Mouse (Mus musculus) layer of hippocampus, adult 2 months (tissue): ENCODE data around the gene Asprv1. TPM values are rescaled to one million over a fixed set of nuclear protein-coding genes. Genes with fewer than 3 reads are reported as not detected.

Experiments used
- DNase-seq, 2 experiments: peaks; one replicate each; pipeline ENCODE4 v3.0.0; 2022; ENCODE audit warnings: low spot score in 2 of 2
- H3K27ac ChIP-seq: fragments of 200-600 bp; 2 replicates; pipeline ENCODE4 v1.8.1; 2022
- H3K4me3 ChIP-seq: fragments of 200-600 bp; 2 replicates; pipeline ENCODE4 v1.8.1; 2022; ENCODE audit warnings: mild to moderate bottlenecking
- CTCF ChIP-seq: fragments of 200-600 bp; conservative IDR thresholded peaks from 2 replicates; pipeline ENCODE4 v1.8.1; 2022; ENCODE audit warnings: antibody characterized with exemption, mild to moderate bottlenecking, moderate library complexity
- total RNA-seq, 2 experiments: library from RNA; stranded (reverse); gene quantifications; 2 replicates each; pipeline ENCODE4 v1.2.3; 2021

The Asprv1 gene
- total RNA-seq, 2 experiments from 2014 or later: 1.2 to 1.9 TPM

DNA sequence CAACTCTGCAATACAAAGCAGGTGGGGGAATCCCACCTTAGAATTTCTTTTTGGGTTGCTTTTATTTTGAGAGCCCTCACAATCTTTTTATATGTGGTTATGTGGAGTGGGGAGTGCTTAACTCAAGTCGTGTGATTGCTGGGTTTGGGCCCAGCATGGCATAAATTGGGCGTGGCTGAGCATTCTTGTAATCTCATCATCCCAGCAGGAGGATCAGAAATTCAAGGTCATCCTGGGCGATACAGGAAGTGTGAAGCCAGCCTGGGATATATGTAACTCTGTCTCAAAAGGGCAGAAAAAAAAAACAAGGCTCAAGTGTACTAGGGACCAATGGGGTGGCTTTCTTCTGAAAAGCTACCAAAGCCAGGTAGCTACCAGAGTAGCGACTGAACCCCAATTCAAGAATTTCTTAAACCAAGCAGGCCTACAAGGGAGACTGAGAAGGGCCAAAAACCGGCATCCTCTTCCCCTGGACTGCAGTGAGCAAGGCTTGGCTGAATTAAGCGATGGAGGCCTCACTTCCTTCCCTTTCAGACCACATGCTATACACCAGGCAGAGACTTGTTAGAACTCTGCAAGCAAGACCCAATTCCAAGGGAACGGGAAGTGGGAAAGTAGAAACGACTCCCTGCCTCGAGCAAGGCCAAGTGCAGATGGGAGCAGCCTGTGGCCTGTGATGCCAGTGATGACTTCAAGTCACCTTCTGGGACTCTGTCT, 32.4 kb downstream of the Asprv1 start:
- no peak for TF ChIP-seq CTCF
- no peak overlapping the region for H3K27ac ChIP-seq

DNA sequence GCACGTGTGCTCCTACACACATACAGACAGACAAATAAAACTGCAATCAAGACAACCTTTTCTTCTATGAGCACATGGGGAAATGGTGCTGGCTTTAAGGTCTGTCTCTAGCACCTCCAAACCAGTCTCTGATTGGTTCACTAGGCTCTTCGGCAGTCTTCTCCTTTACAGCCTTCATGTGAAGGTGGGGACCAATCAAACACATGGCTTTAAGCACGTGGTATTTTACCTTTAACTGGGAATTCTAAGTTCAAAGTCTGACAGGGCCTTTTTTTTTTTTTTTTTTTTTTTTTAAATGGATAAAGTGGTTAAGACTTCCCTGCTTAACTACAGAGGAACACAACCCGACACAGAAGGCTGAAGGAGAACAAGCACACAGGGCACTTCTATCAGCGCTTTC, 37.1 kb downstream of the Asprv1 start:
- H3K4me3 ChIP-seq: no peak overlapping the region
- no peak for TF ChIP-seq CTCF

More for the DNA sequence above, 32.4 kb downstream of the Asprv1 start:
- no peak overlapping the region for H3K4me3 ChIP-seq
- no peak for DNase-seq

DNA sequence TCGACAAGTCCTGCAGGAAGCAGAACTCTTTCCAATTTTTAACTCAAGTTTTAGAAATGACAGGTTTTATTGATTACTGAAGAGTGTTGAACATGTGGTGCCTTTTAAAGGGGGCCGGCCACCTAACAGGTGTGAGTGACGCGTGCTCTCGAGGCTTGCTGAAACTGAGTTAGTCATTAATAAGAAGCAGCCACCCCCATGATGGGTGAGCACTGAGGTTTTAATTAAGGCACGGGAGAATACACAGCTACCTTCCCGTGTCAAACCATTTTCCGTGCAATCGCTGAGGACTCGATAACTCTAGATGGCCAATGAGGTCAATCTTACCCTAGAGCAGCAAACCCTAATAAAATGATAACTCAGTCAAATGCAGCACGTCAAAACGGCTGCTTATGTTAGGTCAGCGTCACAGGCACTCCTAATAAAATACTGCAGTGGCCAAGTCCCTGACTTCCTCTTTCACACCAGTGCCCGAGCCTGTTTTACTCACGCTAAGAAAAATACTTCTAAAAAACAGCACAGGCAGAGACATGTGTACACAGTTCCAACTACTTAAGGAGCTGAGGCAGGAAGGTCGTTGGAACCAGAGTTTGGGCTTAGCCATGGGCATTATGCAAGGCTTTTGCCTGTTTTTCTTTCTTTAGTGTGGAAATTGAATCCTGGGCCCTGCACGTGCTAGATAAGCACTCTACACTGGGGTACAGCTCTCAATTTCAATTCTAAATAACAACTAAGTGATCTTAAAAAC, 37.8 kb downstream of the Asprv1 start:
- no peak for DNase-seq
- Histone ChIP-seq H3K4me3 (no peak overlapping the region; the same call in 1 of the 2 replicates), H3K27ac (no peak overlapping the region)
- no peak for TF ChIP-seq CTCF

More for the DNA sequence above, 37.1 kb downstream of the Asprv1 start:
- H3K27ac ChIP-seq: no peak overlapping the region
- DNase-seq: no peak

DNA sequence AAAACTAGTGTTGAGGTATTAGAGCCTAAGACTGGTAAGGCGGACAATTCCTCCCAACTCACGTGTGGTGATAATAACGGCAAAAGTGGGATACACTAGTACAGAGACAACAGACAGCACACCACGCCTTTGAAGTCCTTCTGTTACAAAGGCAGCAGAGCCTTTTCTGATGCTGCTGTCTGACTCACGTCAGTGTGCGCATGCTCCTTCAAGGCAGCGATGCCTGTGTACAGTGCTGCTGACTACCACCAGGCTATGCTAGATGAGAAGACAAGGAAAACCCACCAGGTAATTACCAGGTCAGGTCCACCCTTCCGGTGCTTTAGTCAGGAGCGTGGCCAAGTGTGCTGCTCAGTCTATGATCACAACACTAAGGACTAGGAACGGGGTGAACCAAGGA, 39.1 kb downstream of the Asprv1 start:
- no peak for DNase-seq
- Histone ChIP-seq H3K4me3 (peak overlapping the region; percentile 3; the same call in 1 of the 2 replicates), H3K27ac (no peak overlapping the region)
- TF ChIP-seq CTCF: no peak

DNA sequence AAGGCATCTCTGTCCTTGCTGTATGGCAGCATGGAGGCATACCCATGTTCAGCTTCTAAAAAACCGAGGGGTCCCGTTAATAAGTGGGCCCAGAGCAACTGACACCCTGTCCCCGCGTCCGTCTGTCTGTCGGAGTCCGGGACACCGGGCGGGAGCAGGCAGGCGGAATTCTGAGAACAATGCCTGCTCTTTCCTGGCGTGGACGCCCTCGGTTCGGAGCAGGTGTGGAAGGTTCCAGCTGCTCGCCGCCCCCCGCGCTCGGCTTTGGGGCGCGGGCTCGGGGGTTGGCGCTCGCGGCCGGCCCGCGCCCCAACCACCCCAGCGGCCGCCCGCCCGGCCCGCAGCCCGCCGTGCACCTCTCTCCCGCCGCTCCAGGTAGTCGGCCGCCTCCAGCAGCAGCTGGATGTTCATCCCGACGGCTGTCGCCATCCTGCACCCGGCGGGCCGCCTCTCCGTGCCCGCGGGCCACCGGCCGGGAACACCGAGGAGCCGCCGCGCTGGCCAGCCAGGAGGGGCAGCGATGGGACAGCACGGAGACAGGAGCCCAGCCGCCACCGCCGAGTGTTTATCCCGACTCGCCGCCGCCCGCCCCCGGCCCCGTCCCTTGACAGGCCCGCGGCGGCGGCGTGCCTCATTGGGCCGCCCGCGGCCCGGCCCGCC, 40.7 kb downstream of the Asprv1 start, which contains the start of gene Mxd1:
Mxd1 (minus strand) TSS at position 582 of the 660 bp plus-strand sequence.
- Histone ChIP-seq H3K4me3 (peak within 1 kb of the TSS; percentile 82), H3K27ac (peak within 1 kb of the TSS; percentile 87)
- peak in 1 of 2 experiments; percentile 30 for DNase-seq
- TF ChIP-seq CTCF: no peak

GRCm38 (mm10) chr6:86669240-86669727, 41.3 kb downstream of the Asprv1 start:
- H3K27ac ChIP-seq: peak overlapping the region; percentile 87
- TF ChIP-seq CTCF: no peak

DNA sequence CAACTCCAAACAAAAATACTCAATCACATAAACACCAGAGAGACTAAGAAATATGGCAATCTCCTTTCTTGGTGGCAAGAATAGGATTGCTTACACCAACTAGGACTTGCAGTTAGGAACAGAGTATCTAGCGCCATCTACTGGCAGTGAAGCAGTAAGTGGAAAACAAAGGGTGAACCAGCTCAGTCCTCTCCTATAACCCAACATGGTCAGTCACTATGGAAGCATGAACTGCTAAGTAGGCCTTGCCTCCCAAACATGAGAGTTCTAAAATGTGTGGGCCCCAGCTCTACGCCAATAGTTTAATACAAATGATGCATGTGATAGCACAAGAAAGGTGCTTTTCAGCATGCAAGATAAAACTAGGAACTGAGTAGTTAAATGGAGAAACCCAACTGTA, 42.9 kb downstream of the Asprv1 start:
- Histone ChIP-seq H3K4me3 (no peak overlapping the region), H3K27ac (0 out of 2 replicates have a peak overlapping the region, but pooled peaks have one; percentile 87)
- peak; percentile 67 to 82 for DNase-seq
- TF ChIP-seq CTCF: peak; percentile 96

More at GRCm38 (mm10) chr6:86669240-86669727, 41.3 kb downstream of the Asprv1 start:
- peak; percentile 100 for DNase-seq
- H3K4me3 ChIP-seq: peak overlapping the region; percentile 63

DNA sequence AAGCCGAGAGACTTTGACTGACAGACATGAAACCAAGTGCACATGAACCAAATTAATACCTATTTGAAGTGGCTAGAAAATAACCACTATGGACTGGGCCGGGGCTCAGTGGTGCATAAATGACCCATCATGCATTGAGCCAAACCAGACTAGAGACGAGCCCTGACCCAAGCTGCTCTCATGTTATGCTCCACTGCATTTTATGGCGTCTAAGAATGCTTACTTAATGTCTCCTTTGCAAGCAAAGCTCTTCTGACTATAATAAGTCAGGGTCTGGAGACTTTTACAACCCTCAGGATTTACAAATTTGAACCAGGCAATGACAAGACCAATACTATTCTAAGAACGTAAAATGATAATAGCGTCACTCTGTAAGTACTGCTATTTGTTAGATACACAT, 50.4 kb downstream of the Asprv1 start:
- TF ChIP-seq CTCF: no peak
- Histone ChIP-seq H3K27ac (no peak overlapping the region), H3K4me3 (no peak overlapping the region)
- no peak for DNase-seq

Other genes with a start within 250 kb of the Asprv1 start
- 100 to 1,000 TPM; 112 to 118 TPM for gene Pcyox1, start 231.0 kb upstream of the Asprv1 start, total RNA-seq
- gene Tia1, start 223.9 kb upstream of the Asprv1 start, total RNA-seq: 100 to 1,000 TPM; 151 to 156 TPM
- gene Gm44790, start 201.5 kb upstream of the Asprv1 start, total RNA-seq: not detected
- 10 to 100 TPM; 18.9 to 20.6 TPM for gene C87436, start 189.8 kb upstream of the Asprv1 start, total RNA-seq
- gene Pcbp1, start 101.8 kb upstream of the Asprv1 start, total RNA-seq: 100 to 1,000 TPM; 179 to 184 TPM
- 10 to 100 TPM; 17.9 to 20.7 TPM for gene Mxd1, start 41.0 kb downstream of the Asprv1 start, total RNA-seq
- 10 to 100 TPM; 60.6 to 60.8 TPM for gene Snrnp27, start 56.4 kb downstream of the Asprv1 start, total RNA-seq
- 10 to 100 TPM; 28.3 to 31.5 TPM for gene Gmcl1, start 105.2 kb downstream of the Asprv1 start, total RNA-seq
- 1 to 10 TPM; 4.6 to 4.8 TPM for gene Anxa4, start 165.4 kb downstream of the Asprv1 start, total RNA-seq
- 100 to 1,000 TPM; 445 to 462 TPM for gene Aak1, start 221.4 kb downstream of the Asprv1 start, total RNA-seq